Mouse (Mus musculus) forebrain, embryonic 16.5 days (tissue): ENCODE measurements around the gene Sap30. TPM values are rescaled to one million over a fixed set of nuclear protein-coding genes. Genes with fewer than 3 reads are reported as not detected.

Experiments used
- ATAC-seq: fragments of 200-750 bp; cut with Nextera tagmentation; 2 replicates; pipeline ENCODE4 v1.8.0; 2017; ENCODE audit warnings: mild to moderate bottlenecking, moderate library complexity
- H3K27ac ChIP-seq: fragments of 300-500 bp; sonication (generic); 2 replicates; pipeline ENCODE4 v1.5.1; 2014; ENCODE audit warnings: low read length, control low read depth
- H3K27me3 ChIP-seq: fragments of 300-500 bp; sonication (generic); replicated peaks from 2 replicates; pipeline ENCODE4 v1.6.1; 2014; ENCODE audit warnings: low read length; ENCODE audit not compliant: control insufficient read depth, insufficient read depth
- H3K36me3 ChIP-seq: fragments of 300-500 bp; sonication (generic); 2 replicates; pipeline ENCODE4 v1.6.1; 2014; ENCODE audit not compliant: control insufficient read depth, insufficient read depth
- H3K4me1 ChIP-seq: fragments of 300-500 bp; sonication (generic); replicated peaks from 2 replicates; pipeline ENCODE4 v1.6.1; 2014; ENCODE audit warnings: low read length; ENCODE audit not compliant: control insufficient read depth, insufficient read depth
- H3K4me2 ChIP-seq: fragments of 300-500 bp; sonication (generic); 2 replicates; pipeline ENCODE4 v1.6.1; 2014; ENCODE audit warnings: mild to moderate bottlenecking, low read length, control low read depth
- H3K4me3 ChIP-seq: fragments of 300-500 bp; sonication (generic); replicated peaks from 2 replicates; pipeline ENCODE4 v1.5.1; 2014; ENCODE audit warnings: mild to moderate bottlenecking, low read length, control low read depth
- H3K9ac ChIP-seq: fragments of 300-500 bp; sonication (generic); replicated peaks from 2 replicates; pipeline ENCODE4 v1.6.1; 2014; ENCODE audit warnings: low read depth, low read length, control low read depth
- H3K9me3 ChIP-seq: fragments of 300-500 bp; sonication (generic); 2 replicates; pipeline ENCODE4 v1.6.1; 2016; ENCODE audit warnings: low read length; ENCODE audit not compliant: control insufficient read depth
- WGBS: fragments of 180-500 bp; shearing (Covaris S2); extraction: QIAGEN DNeasy Blood & Tissue Kit; methylation state at CpG from one replicate; pipeline ENCODE4 v1.1.7; 2014; 5-methylcytosine and 5-hydroxymethylcytosine counted together
- polyA plus RNA-seq: library from polyadenylated mRNA; unstranded; fragments of >200 nt; fragmentation: Nextera tagmentation; extraction: Ambion mirVana; gene quantifications from 2 replicates; pipeline ENCODE4 v1.2.1, GENCODE M21; 2015

Gene Sap30
- polyA plus RNA-seq = 53.1 and 64.3 TPM in 2 replicates

DNA sequence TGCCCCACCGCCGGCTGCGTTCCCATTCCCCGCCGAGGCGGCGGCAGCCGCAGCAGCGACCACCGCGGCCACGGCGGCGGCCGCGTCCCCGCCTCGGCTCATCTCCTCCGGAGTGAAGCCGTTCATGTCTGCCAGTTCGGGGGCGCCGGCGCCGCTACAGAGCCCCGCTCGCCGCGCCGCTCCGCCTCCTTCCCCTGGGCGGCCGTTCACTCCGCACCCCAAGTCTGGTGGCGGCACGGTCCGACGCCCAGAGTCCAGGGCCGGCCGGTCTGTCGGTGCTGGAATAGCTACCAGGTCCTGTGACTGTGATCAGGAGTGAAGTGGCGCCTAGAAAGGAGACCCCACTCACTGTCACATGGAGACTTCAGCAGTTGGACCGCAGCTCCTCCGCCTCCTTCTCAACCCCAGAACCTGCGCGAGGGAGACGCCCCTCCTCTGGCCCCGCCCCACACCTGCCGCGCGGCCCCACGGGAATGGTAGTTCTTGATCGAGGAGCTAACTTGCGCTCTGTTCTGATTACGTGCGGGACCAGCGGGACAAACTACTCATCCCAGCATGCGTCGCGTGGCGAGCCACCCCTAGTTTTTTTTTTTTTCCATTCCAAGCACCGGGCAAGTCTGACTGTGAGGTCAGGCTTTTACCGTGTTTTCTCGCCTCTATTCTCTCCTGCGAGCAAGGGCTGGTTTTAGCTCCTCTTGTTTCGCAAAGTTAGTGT is at the start of gene Sap30:
Sap30 (minus strand) TSS at position 420 of the 715 bp plus-strand sequence.
- Histone ChIP-seq H3K9me3 (no peaks in the 10 kb centered on the region), H3K4me3 (peak within 1 kb of the TSS; percentile 99), H3K36me3 (peaks cover 2% of the 10 kb centered on the region; the same call in 1 of the 2 replicates), H3K4me1 (peaks cover 7% of the 10 kb centered on the region), H3K4me2 (peak within 1 kb of the TSS; percentile 82), H3K27ac (peak within 1 kb of the TSS; percentile 99), H3K9ac (peak within 1 kb of the TSS; percentile 94), H3K27me3 (no peaks in the 10 kb centered on the region)
- ATAC-seq = peak; percentile 97
- WGBS = under 1% methylated on average over 65 of the region's 66 CpGs

DNA sequence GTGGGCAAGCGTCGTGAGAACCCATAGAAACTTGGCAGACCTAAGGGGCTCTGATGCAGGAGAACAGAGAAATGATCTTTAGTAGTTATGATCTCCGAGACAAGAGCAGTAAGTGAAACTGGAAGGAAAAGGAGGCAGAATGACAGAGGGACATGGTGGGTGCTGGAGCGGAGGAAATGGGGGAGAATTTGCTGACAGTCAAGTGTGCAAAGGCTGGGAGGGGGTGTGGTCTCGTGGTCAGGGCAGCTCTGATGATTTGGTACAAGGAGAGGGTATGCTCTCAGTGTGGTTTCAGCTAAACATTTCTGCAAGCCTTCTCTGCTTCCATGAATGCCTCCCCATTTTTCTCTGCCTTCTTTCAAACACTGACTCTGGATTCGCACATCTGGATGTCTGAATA is 48.5 kb upstream of the Sap30 start:
- ATAC-seq = no peak

GRCm38 (mm10) chr8:57534495-57534894 is 46.8 kb upstream of the Sap30 start:
- H3K27ac ChIP-seq = no peak overlapping the region
- H3K4me1 ChIP-seq = 0 out of 2 replicates have a peak, but pooled peaks cover 4% of the 10 kb centered on the region
- H3K9ac ChIP-seq = no peak overlapping the region
- peaks cover 4% of the 10 kb centered on the region; the same call in 1 of the 2 replicates for H3K36me3 ChIP-seq
- no peak overlapping the region for H3K4me2 ChIP-seq
- no peaks in the 10 kb centered on the region for H3K9me3 ChIP-seq
- WGBS = 66% methylated on average over 4 of the region's 4 CpGs
- ATAC-seq = no peak
- no peaks in the 10 kb centered on the region for H3K27me3 ChIP-seq
- H3K4me3 ChIP-seq = no peak overlapping the region

More for the DNA sequence above, 48.5 kb upstream of the Sap30 start:
- no peaks in the 10 kb centered on the region for H3K9me3 ChIP-seq
- H3K4me1 ChIP-seq = no peaks in the 10 kb centered on the region
- H3K9ac ChIP-seq = no peak overlapping the region
- peaks cover 4% of the 10 kb centered on the region; the same call in 1 of the 2 replicates for H3K36me3 ChIP-seq
- H3K4me3 ChIP-seq = no peak overlapping the region
- WGBS = 90% methylated on average over 6 of the region's 6 CpGs
- no peaks in the 10 kb centered on the region for H3K27me3 ChIP-seq
- H3K27ac ChIP-seq = no peak overlapping the region
- H3K4me2 ChIP-seq = no peak overlapping the region

- WGBS = 92% methylated on average over 4 of the region's 4 CpGs
- peaks cover 4% of the 10 kb centered on the region; the same call in 1 of the 2 replicates for H3K36me3 ChIP-seq
- H3K27me3 ChIP-seq = no peaks in the 10 kb centered on the region
- H3K4me3 ChIP-seq = no peak overlapping the region
- no peak overlapping the region for H3K9ac ChIP-seq
- H3K4me2 ChIP-seq = no peak overlapping the region
- no peaks in the 10 kb centered on the region for H3K9me3 ChIP-seq
- ATAC-seq = no peak
- 0 out of 2 replicates have a peak, but pooled peaks cover 4% of the 10 kb centered on the region for H3K4me1 ChIP-seq
- no peak overlapping the region for H3K27ac ChIP-seq
These were observed 45.4 kb upstream of the Sap30 start for GRCm38 (mm10) chr8:57533106-57533505.

DNA sequence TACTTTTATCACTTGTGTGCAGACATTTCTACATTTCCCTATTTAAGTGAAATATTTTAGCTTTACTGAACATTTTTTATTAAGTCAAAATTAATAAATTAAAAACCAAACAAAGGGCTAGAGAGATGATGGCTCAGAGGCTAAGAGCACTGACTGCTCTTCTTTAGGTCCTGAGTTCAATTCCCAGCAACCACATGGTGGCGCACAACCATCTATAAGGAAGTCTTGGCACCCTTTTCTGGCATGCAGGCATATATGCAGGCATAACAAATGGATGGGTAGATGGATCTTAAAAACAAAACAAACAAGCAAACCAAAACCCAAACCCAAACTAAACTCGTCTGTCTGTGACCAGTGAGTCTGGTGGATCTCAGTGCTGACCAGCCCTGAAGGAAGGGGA is 44.6 kb upstream of the Sap30 start:
- Histone ChIP-seq H3K4me1 (0 out of 2 replicates have a peak, but pooled peaks cover 4% of the 10 kb centered on the region), H3K27ac (no peak overlapping the region), H3K9me3 (no peaks in the 10 kb centered on the region), H3K36me3 (peaks cover 4% of the 10 kb centered on the region; the same call in 1 of the 2 replicates), H3K4me3 (no peak overlapping the region), H3K9ac (no peak overlapping the region), H3K27me3 (no peaks in the 10 kb centered on the region), H3K4me2 (no peak overlapping the region)
- ATAC-seq = no peak
- WGBS = 38% methylated on average over 2 of the region's 2 CpGs

GRCm38 (mm10) chr8:57530666-57531349 is 43.1 kb upstream of the Sap30 start:
- H3K9me3 ChIP-seq = no peaks in the 10 kb centered on the region
- WGBS = 26% methylated on average over 15 of the region's 15 CpGs
- no peaks in the 10 kb centered on the region for H3K27me3 ChIP-seq
- H3K9ac ChIP-seq = no peak overlapping the region
- peaks cover 4% of the 10 kb centered on the region; the same call in 1 of the 2 replicates for H3K36me3 ChIP-seq
- 0 out of 2 replicates have a peak, but pooled peaks cover 4% of the 10 kb centered on the region for H3K4me1 ChIP-seq
- ATAC-seq = peak; percentile 80
- no peak overlapping the region for H3K27ac ChIP-seq
- peak overlapping the region; percentile 4; the same call in 1 of the 2 replicates for H3K4me2 ChIP-seq
- no peak overlapping the region for H3K4me3 ChIP-seq

- peak; percentile 19; the same call in 1 of the 2 replicates for ATAC-seq
- H3K4me2 ChIP-seq = no peak overlapping the region
- H3K27me3 ChIP-seq = no peaks in the 10 kb centered on the region
- H3K36me3 ChIP-seq = peaks cover 3% of the 10 kb centered on the region; the same call in 1 of the 2 replicates
- no peak overlapping the region for H3K4me3 ChIP-seq
- H3K4me1 ChIP-seq = 0 out of 2 replicates have a peak, but pooled peaks cover 4% of the 10 kb centered on the region
- no peak overlapping the region for H3K9ac ChIP-seq
- WGBS = 89% methylated on average over 13 of the region's 13 CpGs
- H3K9me3 ChIP-seq = no peaks in the 10 kb centered on the region
- no peak overlapping the region for H3K27ac ChIP-seq
These were observed 42.6 kb upstream of the Sap30 start for GRCm38 (mm10) chr8:57530238-57530637.

GRCm38 (mm10) chr8:57528036-57528435 is 40.4 kb upstream of the Sap30 start:
- H3K36me3 ChIP-seq = no peaks in the 10 kb centered on the region
- ATAC-seq = no peak
- H3K4me1 ChIP-seq = 0 out of 2 replicates have a peak, but pooled peaks cover 4% of the 10 kb centered on the region
- WGBS = 100% methylated on average over 1 of the region's 1 CpGs
- H3K27ac ChIP-seq = no peak overlapping the region
- no peaks in the 10 kb centered on the region for H3K9me3 ChIP-seq
- H3K27me3 ChIP-seq = no peaks in the 10 kb centered on the region
- no peak overlapping the region for H3K9ac ChIP-seq
- no peak overlapping the region for H3K4me3 ChIP-seq
- no peak overlapping the region for H3K4me2 ChIP-seq

GRCm38 (mm10) chr8:57520186-57520786 is 32.6 kb upstream of the Sap30 start:
- H3K4me1 ChIP-seq = no peaks in the 10 kb centered on the region
- ATAC-seq = no peak
- H3K4me2 ChIP-seq = no peak overlapping the region
- no peak overlapping the region for H3K27ac ChIP-seq
- no peaks in the 10 kb centered on the region; the same call in 1 of the 2 replicates for H3K36me3 ChIP-seq
- no peak overlapping the region for H3K4me3 ChIP-seq
- no peaks in the 10 kb centered on the region for H3K27me3 ChIP-seq
- no peak overlapping the region for H3K9ac ChIP-seq
- 85% methylated on average over 12 of the region's 12 CpGs for WGBS
- no peaks in the 10 kb centered on the region for H3K9me3 ChIP-seq
